Mouse (Mus musculus) liver, adult 2 months (tissue): Measurements from ENCODE around the gene Acot3.

Source experiments
- CTCF ChIP-seq: fragments of 200-500 bp; IDR thresholded peaks from 2 replicates; pipeline ENCODE4 v1.5.1; 2011; ENCODE audit warnings: low read depth, low read length, control low read depth
- POLR2A ChIP-seq: fragments of 200-500 bp; IDR thresholded peaks from 2 replicates; pipeline ENCODE4 v1.6.1; 2011; ENCODE audit warnings: low read length, control low read depth; ENCODE audit not compliant: insufficient read depth; ENCODE audit errors: extremely low read depth

- TF ChIP-seq CTCF (no peak), POLR2A (no peak)
These were observed 55.1 kb downstream of the Acot3 start for GRCm38 (mm10) chr12:84107012-84107411.
